Mouse (Mus musculus) cerebellum, adult 9-10 months (tissue): ENCODE measurements at regions not wholly inside any gene's neighbourhood (a gene's known extent, or its start where the extent isn't known, plus 50 kb on each side); places are given as distances from the start of the nearest gene placed in this dataset.

Experiments
- DNase-seq: peaks from one replicate; pipeline ENCODE4 v3.0.0; 2022

GRCm38 (mm10) chr11:18571557-18572209 is 447.1 kb downstream of the Meis1 start:
- DNase-seq = no peak

GRCm38 (mm10) chr11:18563011-18563410 is 455.8 kb downstream of the Meis1 start:
- DNase-seq = no peak

- no peak for DNase-seq
These were observed 460.1 kb downstream of the Meis1 start for GRCm38 (mm10) chr11:18558665-18559064.

- DNase-seq = no peak
These were observed 483.3 kb downstream of the Meis1 start for GRCm38 (mm10) chr11:18535592-18535857.

- DNase-seq = peak; percentile 6
These were observed 483.8 kb downstream of the Meis1 start for GRCm38 (mm10) chr11:18534807-18535591.

GRCm38 (mm10) chr11:18531264-18532110 is 487.3 kb downstream of the Meis1 start:
- DNase-seq = no peak

GRCm38 (mm10) chr11:18528568-18528967 is 490.2 kb downstream of the Meis1 start:
- DNase-seq = no peak

- no peak for DNase-seq
These were observed 523.6 kb downstream of the Meis1 start for GRCm38 (mm10) chr11:18495108-18495757.

GRCm38 (mm10) chr11:18493981-18494380 is 524.8 kb downstream of the Meis1 start:
- no peak for DNase-seq

- DNase-seq = no peak
These were observed 525.7 kb downstream of the Meis1 start for GRCm38 (mm10) chr11:18493086-18493485.

- DNase-seq = no peak
These were observed 529.1 kb downstream of the Meis1 start for GRCm38 (mm10) chr11:18489517-18490256.

GRCm38 (mm10) chr11:18478841-18479240 is 525.2 kb upstream of the Etaa1 start:
- DNase-seq = no peak

- DNase-seq = no peak
These were observed 497.6 kb upstream of the Etaa1 start for GRCm38 (mm10) chr11:18451271-18451670.

- DNase-seq = no peak
These were observed 495.2 kb upstream of the Etaa1 start for GRCm38 (mm10) chr11:18448879-18449278.

GRCm38 (mm10) chr11:18444600-18444999 is 490.9 kb upstream of the Etaa1 start:
- no peak for DNase-seq

- DNase-seq = no peak
These were observed 490.4 kb upstream of the Etaa1 start for GRCm38 (mm10) chr11:18444101-18444500.

GRCm38 (mm10) chr11:18443156-18443555 is 489.5 kb upstream of the Etaa1 start:
- no peak for DNase-seq

GRCm38 (mm10) chr11:18437834-18438611 is 484.3 kb upstream of the Etaa1 start:
- peak; percentile 58 for DNase-seq

- no peak for DNase-seq
These were observed 467.4 kb upstream of the Etaa1 start for GRCm38 (mm10) chr11:18421076-18421475.

- DNase-seq = no peak
These were observed 460.1 kb upstream of the Etaa1 start for GRCm38 (mm10) chr11:18413769-18414168.

- DNase-seq = no peak
These were observed 454.5 kb upstream of the Etaa1 start for GRCm38 (mm10) chr11:18408071-18408752.
